8 mouse cellular contexts compared by ENCODE assay signal in genomic region chr8:106870537-106871327, GRCm38 (mm10). TPM values are rescaled to one million over a fixed set of nuclear protein-coding genes. Genes with fewer than 3 reads are reported as not detected.
DNase-seq lines count a peak whose midpoint lies in the region; ATAC-seq lines count a peak whose summit lies in the region.

No protein-coding gene starts in this region.

- peaks cover 9% of the 10 kb centered on the region for H3K4me1 ChIP-seq in embryonic facial prominence, embryonic 11.5 days (ENCODE audit: control insufficient read depth, insufficient read depth, low read length)
- peaks cover 20% of the 10 kb centered on the region for H3K4me1 ChIP-seq in kidney, embryonic 14.5 days (ENCODE audit: control insufficient read depth, insufficient read depth, low read length)
- H3K4me1 ChIP-seq in liver, embryonic 15.5 days (replicated peaks): peaks cover 28% of the 10 kb centered on the region
- H3K4me1 ChIP-seq in neural tube, embryonic 12.5 days: peaks cover 32% of the 10 kb centered on the region

- under 1% methylated on average over 50 of the region's 63 CpGs for WGBS in embryonic facial prominence, embryonic 11.5 days
- WGBS in kidney, embryonic 14.5 days: under 1% methylated on average over 62 of the region's 63 CpGs
- under 1% methylated on average over 63 of the region's 63 CpGs for WGBS in liver, embryonic 15.5 days (ENCODE audit: insufficient replicate concordance)
- WGBS in neural tube, embryonic 12.5 days: under 1% methylated on average over 62 of the region's 63 CpGs

- peaks cover 12% of the 10 kb centered on the region for H3K27me3 ChIP-seq in embryonic facial prominence, embryonic 11.5 days (ENCODE audit: control insufficient read depth, insufficient read depth, low read length)
- peaks cover 18% of the 10 kb centered on the region; the same call in 1 of the 2 replicates for H3K27me3 ChIP-seq in kidney, embryonic 14.5 days (ENCODE audit: control insufficient read depth, insufficient read depth, low read length)
- H3K27me3 ChIP-seq in liver, embryonic 15.5 days: peaks cover 83% of the 10 kb centered on the region
- peaks cover 62% of the 10 kb centered on the region for H3K27me3 ChIP-seq in neural tube, embryonic 12.5 days (replicated peaks)

- ATAC-seq in embryonic facial prominence, embryonic 11.5 days (replicated peaks; ENCODE audit: insufficient number of reproducible peaks, low FRiP score, low TSS enrichment, low read depth): no peak
- peak; percentile 56 for ATAC-seq in kidney, embryonic 14.5 days (ENCODE audit: low FRiP score, low TSS enrichment)
- ATAC-seq in liver, embryonic 15.5 days (ENCODE audit: insufficient read depth): no peak; the same call in 1 of the 2 replicates
- ATAC-seq in neural tube, embryonic 12.5 days (ENCODE audit: low FRiP score, low read depth): peak; percentile 76

- peak overlapping the region; percentile 46 for H3K4me3 ChIP-seq in embryonic facial prominence, embryonic 11.5 days (ENCODE audit: low read depth, low read length)
- H3K4me3 ChIP-seq in kidney, embryonic 14.5 days (ENCODE audit: low read length): peak overlapping the region; percentile 54
- H3K4me3 ChIP-seq in liver, embryonic 15.5 days (replicated peaks): peak overlapping the region; percentile 48
- peak overlapping the region; percentile 48 for H3K4me3 ChIP-seq in neural tube, embryonic 12.5 days

- H3K4me2 ChIP-seq in embryonic facial prominence, embryonic 11.5 days (ENCODE audit: low read depth, low read length): peak overlapping the region; percentile 95
- H3K4me2 ChIP-seq in kidney, embryonic 14.5 days (replicated peaks; ENCODE audit: low read depth, low read length): peak overlapping the region; percentile 98
- peak overlapping the region; percentile 70 for H3K4me2 ChIP-seq in liver, embryonic 15.5 days
- peak overlapping the region; percentile 98 for H3K4me2 ChIP-seq in neural tube, embryonic 12.5 days (replicated peaks)

- H3K9me3 ChIP-seq in embryonic facial prominence, embryonic 11.5 days (replicated peaks; ENCODE audit: control insufficient read depth, low read length): no peaks in the 10 kb centered on the region
- no peaks in the 10 kb centered on the region for H3K9me3 ChIP-seq in kidney, embryonic 14.5 days (ENCODE audit: control insufficient read depth, low read length)
- H3K9me3 ChIP-seq in liver, embryonic 15.5 days (replicated peaks): no peaks in the 10 kb centered on the region
- H3K9me3 ChIP-seq in neural tube, embryonic 12.5 days: no peaks in the 10 kb centered on the region

- no peak overlapping the region for H3K27ac ChIP-seq in embryonic facial prominence, embryonic 11.5 days (replicated peaks; ENCODE audit: low read depth, low read length)
- H3K27ac ChIP-seq in kidney, embryonic 14.5 days (ENCODE audit: low read depth, low read length): no peak overlapping the region
- H3K27ac ChIP-seq in liver, embryonic 15.5 days (replicated peaks): no peak overlapping the region
- no peak overlapping the region for H3K27ac ChIP-seq in neural tube, embryonic 12.5 days

- no peaks in the 10 kb centered on the region for H3K36me3 ChIP-seq in embryonic facial prominence, embryonic 11.5 days (replicated peaks; ENCODE audit: control insufficient read depth, insufficient read depth, low read depth, low read length)
- peaks cover 10% of the 10 kb centered on the region for H3K36me3 ChIP-seq in kidney, embryonic 14.5 days (ENCODE audit: control insufficient read depth, insufficient read depth, low read length)
- 0 out of 2 replicates have a peak, but pooled peaks cover 7% of the 10 kb centered on the region for H3K36me3 ChIP-seq in liver, embryonic 15.5 days (replicated peaks)
- H3K36me3 ChIP-seq in neural tube, embryonic 12.5 days: peaks cover 11% of the 10 kb centered on the region

- peak overlapping the region; percentile 47 for H3K9ac ChIP-seq in embryonic facial prominence, embryonic 11.5 days (replicated peaks; ENCODE audit: low read length)
- H3K9ac ChIP-seq in kidney, embryonic 14.5 days (ENCODE audit: low read depth, low read length): peak overlapping the region; percentile 60
- no peak overlapping the region for H3K9ac ChIP-seq in liver, embryonic 15.5 days
- H3K9ac ChIP-seq in neural tube, embryonic 12.5 days: peak overlapping the region; percentile 65

- peak; percentile 30 to 52 for DNase-seq in layer of hippocampus, adult 8-10 months (ENCODE audit: low spot score in 2 of 2)
- no peak for DNase-seq in layer of hippocampus, adult 9-11 months
- peak; percentile 67 for DNase-seq in embryonic facial prominence, embryonic 11.5 days (ENCODE audit: low spot score)
- DNase-seq in heart, adult 8-10 months (ENCODE audit: low spot score): peak; percentile 46
- peak; percentile 28 for DNase-seq in thymus, postnatal 25 days

RNA-seq across cellular contexts. Expression of gene Has3, which starts 0.7 kb away (rescaled TPM):
- total RNA-seq in layer of hippocampus, adult 8-10 months (2022): 1 to 10 TPM; 1.6 to 2.6 (median 1.9) TPM
- 0.18 and 0.31 TPM in 2 replicates for polyA plus RNA-seq in embryonic facial prominence, embryonic 11.5 days (2014; fragmentation: Nextera tagmentation; extraction: Ambion mirVana)
- total RNA-seq in heart, adult 8-10 months (2022): 1 to 10 TPM in 2 of 4 experiments, under 1 TPM in 2; 0.62 to 1.3 (median 1.0) TPM
- 1.2 and 1.3 TPM in 2 replicates for polyA plus RNA-seq in kidney, embryonic 14.5 days (2014; fragmentation: Nextera tagmentation; extraction: Ambion mirVana)
- 0.01 and 0.03 TPM in 2 replicates for polyA plus RNA-seq in liver, embryonic 15.5 days (2015; fragmentation: Nextera tagmentation; extraction: Ambion mirVana)
- polyA plus RNA-seq in neural tube, embryonic 12.5 days (2016; fragmentation: Nextera tagmentation; extraction: Ambion mirVana): 0.23 and 0.27 TPM in 2 replicates

RNA-seq across cellular contexts. Expression of gene Utp4, which starts 22.7 kb away (rescaled TPM):
- 10 to 100 TPM; 41.0 to 44.7 (median 43.9) TPM for total RNA-seq in layer of hippocampus, adult 8-10 months (2022)
- polyA plus RNA-seq in embryonic facial prominence, embryonic 11.5 days (2014; fragmentation: Nextera tagmentation; extraction: Ambion mirVana): 90.3 and 93.0 TPM in 2 replicates
- 10 to 100 TPM; 20.2 to 23.0 (median 21.6) TPM for total RNA-seq in heart, adult 8-10 months (2022)
- 72.7 and 92.6 TPM in 2 replicates for polyA plus RNA-seq in kidney, embryonic 14.5 days (2014; fragmentation: Nextera tagmentation; extraction: Ambion mirVana)
- 31.8 and 33.3 TPM in 2 replicates for polyA plus RNA-seq in liver, embryonic 15.5 days (2015; fragmentation: Nextera tagmentation; extraction: Ambion mirVana)
- polyA plus RNA-seq in neural tube, embryonic 12.5 days (2016; fragmentation: Nextera tagmentation; extraction: Ambion mirVana): 48.5 and 53.4 TPM in 2 replicates

Comparison
In these comparisons a context has a peak if more than half of its experiments do, and no peak if none do; other contexts are left out.
1. ATAC-seq: peak in kidney, embryonic 14.5 days (single experiment) and neural tube, embryonic 12.5 days (single experiment); none in embryonic facial prominence, embryonic 11.5 days (single experiment) and liver, embryonic 15.5 days (single experiment).
2. Peak in every context shown above with its lines, with median percentiles within 50 percentile points of each other: H3K4me2 ChIP-seq and H3K4me3 ChIP-seq.